Mouse (Mus musculus) C2C12 (cell line): Measurements from ENCODE around the gene Tnfrsf14.

Experiments used
- CEBPB ChIP-seq: IDR thresholded peaks from one replicate; pipeline ENCODE4 v1.6.1; 2011; ENCODE audit warnings: low read depth, mild to moderate bottlenecking, control low read depth, moderate library complexity
- CTCF ChIP-seq: IDR thresholded peaks from one replicate; pipeline ENCODE4 v1.5.1; 2011; ENCODE audit not compliant: control insufficient read depth, insufficient read depth, insufficient read length
- FOSL1 ChIP-seq: IDR thresholded peaks from one replicate; pipeline ENCODE4 v1.8.0; 2011; ENCODE audit warnings: mild to moderate bottlenecking, low read length; ENCODE audit not compliant: poor library complexity, insufficient read depth, severe bottlenecking
- MAX ChIP-seq: IDR thresholded peaks from one replicate; pipeline ENCODE4 v1.6.1; 2011; ENCODE audit warnings: mild to moderate bottlenecking, control low read depth
- MYOD1 ChIP-seq: IDR thresholded peaks from one replicate; pipeline ENCODE4 v1.6.1; 2011; ENCODE audit warnings: low read depth; ENCODE audit not compliant: control insufficient read depth, insufficient read length
- MYOG ChIP-seq: IDR thresholded peaks from one replicate; pipeline ENCODE4 v1.6.1; 2011; ENCODE audit not compliant: control insufficient read depth, insufficient read length; ENCODE audit errors: extremely low read depth
- USF1 ChIP-seq: IDR thresholded peaks from one replicate; pipeline ENCODE4 v1.6.1; 2011; ENCODE audit warnings: low read depth, mild to moderate bottlenecking, control low read depth, moderate library complexity

- TF ChIP-seq CTCF, result no peak
- TF ChIP-seq USF1, result no peak
- TF ChIP-seq MAX, result no peak
- no peak for TF ChIP-seq CEBPB
- TF ChIP-seq FOSL1, result no peak
- no peak for TF ChIP-seq MYOG
- TF ChIP-seq MYOD1, result no peak
Measured at GRCm38 (mm10) chr4:154882014-154882659, 46.2 kb downstream of the Tnfrsf14 start.
